In genomic region chr3:89266439-89266893, GRCm38 (mm10) we compare ENCODE assay signal across 8 mouse cellular contexts. TPM values are rescaled to one million over a fixed set of nuclear protein-coding genes. Genes with fewer than 3 reads are reported as not detected.
DNase-seq lines count a peak whose midpoint lies in the region; ATAC-seq and TF ChIP-seq lines count a peak whose summit lies in the region.

No protein-coding gene starts in this region.

- under 1% methylated on average over 20 of the region's 20 CpGs for WGBS in forebrain, postnatal 0 days
- 2% methylated on average over 20 of the region's 20 CpGs for WGBS in hindbrain, embryonic 12.5 days

- H3K27ac ChIP-seq in forebrain, postnatal 0 days (ENCODE audit: low read depth, low read length), result peak overlapping the region; percentile 78
- H3K27ac ChIP-seq in hindbrain, embryonic 12.5 days, result peak overlapping the region; percentile 69

- H3K4me2 ChIP-seq in forebrain, postnatal 0 days (ENCODE audit: low read depth), result peak overlapping the region; percentile 92
- peak overlapping the region; percentile 65 for H3K4me2 ChIP-seq in hindbrain, embryonic 12.5 days (replicated peaks)

- no peaks in the 10 kb centered on the region for H3K9me3 ChIP-seq in forebrain, postnatal 0 days (ENCODE audit: low read length)
- H3K9me3 ChIP-seq in hindbrain, embryonic 12.5 days (replicated peaks), result no peaks in the 10 kb centered on the region

- H3K9ac ChIP-seq in forebrain, postnatal 0 days, result peak overlapping the region; percentile 77
- H3K9ac ChIP-seq in hindbrain, embryonic 12.5 days, result peak overlapping the region; percentile 75

- no peaks in the 10 kb centered on the region for H3K36me3 ChIP-seq in forebrain, postnatal 0 days (ENCODE audit: insufficient read depth)
- H3K36me3 ChIP-seq in hindbrain, embryonic 12.5 days, result no peaks in the 10 kb centered on the region

- ATAC-seq in forebrain, postnatal 0 days, result peak; percentile 93
- peak; percentile 84 for ATAC-seq in hindbrain, embryonic 12.5 days (ENCODE audit: low FRiP score)

- TF ChIP-seq CTCF in forebrain, postnatal 0 days (IDR thresholded peaks at IDR 0.05; ENCODE audit: low read depth), result no peak

- peaks cover 25% of the 10 kb centered on the region for H3K4me1 ChIP-seq in forebrain, postnatal 0 days (ENCODE audit: insufficient read depth)
- H3K4me1 ChIP-seq in hindbrain, embryonic 12.5 days, result peaks cover 34% of the 10 kb centered on the region

- H3K4me3 ChIP-seq in forebrain, postnatal 0 days (ENCODE audit: low read depth, low read length), result peak overlapping the region; percentile 62
- H3K4me3 ChIP-seq in hindbrain, embryonic 12.5 days, result peak overlapping the region; percentile 57

- no peaks in the 10 kb centered on the region for H3K27me3 ChIP-seq in forebrain, postnatal 0 days (ENCODE audit: insufficient read depth, low read length)
- H3K27me3 ChIP-seq in hindbrain, embryonic 12.5 days, result no peaks in the 10 kb centered on the region

- peak; percentile 86 for DNase-seq in NIH3T3 (ENCODE audit: low read depth)
- peak; percentile 79 for DNase-seq in cerebellum, adult 11-12 months
- peak; percentile 89 for DNase-seq in forebrain, postnatal 0 days
- peak; percentile 80 to 81 for DNase-seq in layer of hippocampus, postnatal 36 days
- peak; percentile 79 to 82 for DNase-seq in lung, postnatal 4 days
- peak; percentile 78 for DNase-seq in right cerebral cortex, postnatal 14 days
- peak; percentile 83 for DNase-seq in yolk sac, embryonic 10.5 days (ENCODE audit: low spot score)

RNA-seq across cellular contexts. Expression of gene Slc50a1, which starts 3.9 kb away (rescaled TPM):
- 22.1 and 26.7 TPM in 2 replicates for total RNA-seq in forebrain, postnatal 0 days (2014; rRNA removed)
- polyA plus RNA-seq in forebrain, postnatal 0 days (2015; fragmentation: Nextera tagmentation; extraction: Ambion mirVana), result 34.8 and 36.8 TPM in 2 replicates
- polyA plus RNA-seq in hindbrain, embryonic 12.5 days (2016; fragmentation: Nextera tagmentation; extraction: Ambion mirVana), result 44.9 and 46.8 TPM in 2 replicates
- total RNA-seq in layer of hippocampus, postnatal 36 days (2021), result 10 to 100 TPM; 44.0 to 47.1 TPM

RNA-seq across cellular contexts. Expression of gene Dpm3, which starts 7.3 kb away (rescaled TPM):
- total RNA-seq in forebrain, postnatal 0 days (2014; rRNA removed), result 66.7 and 160 TPM in 2 replicates
- 74.9 and 96.8 TPM in 2 replicates for polyA plus RNA-seq in forebrain, postnatal 0 days (2015; fragmentation: Nextera tagmentation; extraction: Ambion mirVana)
- polyA plus RNA-seq in hindbrain, embryonic 12.5 days (2016; fragmentation: Nextera tagmentation; extraction: Ambion mirVana), result 63.9 and 86.7 TPM in 2 replicates
- total RNA-seq in layer of hippocampus, postnatal 36 days (2021), result 10 to 100 TPM; 50.4 to 65.2 TPM

RNA-seq across cellular contexts. Expression of gene Efna1, which starts 14.5 kb away (rescaled TPM):
- 5.5 and 8.4 TPM in 2 replicates for total RNA-seq in forebrain, postnatal 0 days (2014; rRNA removed)
- polyA plus RNA-seq in forebrain, postnatal 0 days (2015; fragmentation: Nextera tagmentation; extraction: Ambion mirVana), result 10.8 and 11.1 TPM in 2 replicates
- 14.3 and 15.4 TPM in 2 replicates for polyA plus RNA-seq in hindbrain, embryonic 12.5 days (2016; fragmentation: Nextera tagmentation; extraction: Ambion mirVana)
- total RNA-seq in layer of hippocampus, postnatal 36 days (2021), result 1 to 10 TPM; 8.8 to 9.9 TPM

RNA-seq across cellular contexts. Expression of gene Trim46, which starts 20.4 kb away (rescaled TPM):
- total RNA-seq in forebrain, postnatal 0 days (2014; rRNA removed), result 83.0 and 98.3 TPM in 2 replicates
- polyA plus RNA-seq in forebrain, postnatal 0 days (2015; fragmentation: Nextera tagmentation; extraction: Ambion mirVana), result 56.0 and 63.5 TPM in 2 replicates
- polyA plus RNA-seq in hindbrain, embryonic 12.5 days (2016; fragmentation: Nextera tagmentation; extraction: Ambion mirVana), result 27.2 and 29.6 TPM in 2 replicates
- total RNA-seq in layer of hippocampus, postnatal 36 days (2021), result 10 to 100 TPM; 86.7 to 93.7 TPM

RNA-seq across cellular contexts. Expression of gene Krtcap2, which starts 20.7 kb away (rescaled TPM):
- 67.0 and 68.1 TPM in 2 replicates for total RNA-seq in forebrain, postnatal 0 days (2014; rRNA removed)
- 221 and 244 TPM in 2 replicates for polyA plus RNA-seq in forebrain, postnatal 0 days (2015; fragmentation: Nextera tagmentation; extraction: Ambion mirVana)
- 247 and 271 TPM in 2 replicates for polyA plus RNA-seq in hindbrain, embryonic 12.5 days (2016; fragmentation: Nextera tagmentation; extraction: Ambion mirVana)
- 10 to 100 TPM; 71.4 to 86.2 TPM for total RNA-seq in layer of hippocampus, postnatal 36 days (2021)

Comparison
In these comparisons a context has a peak if more than half of its experiments do, and no peak if none do; other contexts are left out.
1. Peak in every context shown above with its lines: DNase-seq, ATAC-seq, H3K4me3 ChIP-seq and H3K27ac ChIP-seq.